Mouse (Mus musculus): ENCODE results near the gene Oma1. TPM values are rescaled to one million over a fixed set of nuclear protein-coding genes. Genes with fewer than 3 reads are reported as not detected.

Gene Oma1
- polyA plus RNA-seq, 1 experiment from 2014 or later = 12.1 TPM

DNA sequence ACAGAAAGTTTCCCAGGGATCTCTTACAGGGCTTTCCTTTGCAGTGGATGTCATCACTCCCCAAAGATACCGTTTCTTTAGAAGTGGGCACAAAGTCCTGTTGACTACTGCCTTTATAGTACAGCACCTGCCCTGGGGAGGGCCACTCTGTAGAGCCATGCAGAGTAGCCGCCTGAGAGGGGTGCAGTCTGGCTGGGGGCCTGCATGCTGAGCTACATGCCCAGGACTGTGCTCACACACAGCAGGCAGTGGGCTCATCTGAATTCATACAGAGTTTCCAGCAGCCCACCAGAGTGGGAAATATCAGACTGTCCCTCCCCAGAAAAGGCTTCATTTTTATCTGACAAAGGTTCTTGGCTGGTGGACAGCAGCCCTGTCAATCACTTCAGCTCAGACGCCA is 73.7 kb downstream of the Oma1 start:
- Histone ChIP-seq H3K4me1 (ENCODE audit: control insufficient read depth, insufficient read depth, low read length) (peaks cover 6% of the 10 kb centered on the region; the same call in 1 of the 2 replicates), H3K9me3 (replicated peaks; ENCODE audit: control insufficient read depth, low read length) (no peaks in the 10 kb centered on the region), H3K9ac (ENCODE audit: low read length) (no peak overlapping the region), H3K4me3 (ENCODE audit: low read depth, low read length) (no peak overlapping the region), H3K4me2 (ENCODE audit: low read length) (no peak overlapping the region), H3K27me3 (replicated peaks; ENCODE audit: control insufficient read depth, insufficient read depth, low read length) (no peaks in the 10 kb centered on the region), H3K27ac (ENCODE audit: low read depth, low read length) (no peak overlapping the region), H3K36me3 (ENCODE audit: control insufficient read depth, insufficient read depth, low read length) (no peaks in the 10 kb centered on the region)
- DNase-seq (ENCODE audit: low spot score) (peak; percentile 38), ATAC-seq (peak; percentile 73; the same call in 1 of the 2 replicates)
- 39% methylated on average over 3 of the region's 3 CpGs for WGBS

DNA sequence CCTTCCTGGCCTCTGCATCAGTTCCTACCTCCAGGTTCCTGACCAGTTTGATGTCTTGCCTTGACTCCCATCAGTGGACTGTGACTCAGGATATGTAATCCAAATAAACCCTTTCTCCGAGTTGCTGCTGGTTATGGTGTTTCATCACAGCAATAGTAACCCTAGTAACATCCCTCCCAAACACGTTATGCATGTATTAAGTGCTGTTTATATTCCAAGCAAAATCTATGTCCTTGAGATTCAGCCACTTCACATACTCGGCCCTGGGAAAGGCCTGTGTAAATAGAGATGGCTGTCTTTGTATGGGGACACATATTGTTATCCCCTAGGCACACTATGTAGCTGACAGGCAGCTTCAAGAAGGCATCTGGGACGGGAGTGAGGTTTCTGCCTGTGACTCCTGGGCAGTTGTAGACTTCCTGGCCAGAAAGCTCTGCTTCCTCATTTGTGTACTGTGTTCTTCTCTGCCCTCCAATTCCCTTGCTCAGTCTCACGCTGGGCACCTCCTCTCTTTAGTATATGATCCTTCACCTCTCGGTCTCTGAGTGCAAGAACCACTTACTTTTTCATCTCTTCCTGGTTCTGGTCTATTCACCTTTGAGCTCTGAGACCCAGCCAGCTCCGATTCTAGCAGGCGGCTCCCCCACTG is 75.0 kb downstream of the Oma1 start:
- H3K4me2 ChIP-seq (ENCODE audit: low read length) = no peak overlapping the region
- H3K4me1 ChIP-seq (ENCODE audit: control insufficient read depth, insufficient read depth, low read length) = peaks cover 6% of the 10 kb centered on the region; the same call in 1 of the 2 replicates
- WGBS = 73% methylated on average over 8 of the region's 8 CpGs
- H3K27me3 ChIP-seq (replicated peaks; ENCODE audit: control insufficient read depth, insufficient read depth, low read length) = no peaks in the 10 kb centered on the region
- no peak overlapping the region for H3K4me3 ChIP-seq (ENCODE audit: low read depth, low read length)
- no peak for ATAC-seq
- no peak overlapping the region for H3K9ac ChIP-seq (ENCODE audit: low read length)
- no peaks in the 10 kb centered on the region for H3K9me3 ChIP-seq (replicated peaks; ENCODE audit: control insufficient read depth, low read length)
- H3K27ac ChIP-seq (ENCODE audit: low read depth, low read length) = no peak overlapping the region
- H3K36me3 ChIP-seq (ENCODE audit: control insufficient read depth, insufficient read depth, low read length) = no peaks in the 10 kb centered on the region
- DNase-seq (ENCODE audit: low spot score) = no peak

DNA sequence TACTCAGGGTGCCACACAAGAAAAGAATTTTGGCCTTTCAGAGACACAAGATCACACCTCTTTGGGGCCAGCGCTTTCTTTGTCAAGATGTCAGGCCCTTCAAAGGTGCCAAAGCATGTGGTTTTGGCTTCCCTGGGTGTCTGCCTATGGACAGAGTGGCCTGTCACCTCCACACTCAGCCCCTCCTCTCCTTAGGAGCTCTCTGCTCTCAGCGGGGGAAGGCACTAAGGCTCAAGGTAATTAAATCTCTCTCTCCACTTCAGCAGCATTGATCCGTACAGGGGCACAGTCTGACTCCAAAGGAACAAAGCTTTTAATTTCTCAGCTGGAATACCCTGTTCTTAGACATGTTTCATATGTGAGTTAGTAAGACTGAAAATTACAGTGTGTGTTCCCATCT is 76.0 kb downstream of the Oma1 start:
- ATAC-seq = no peak

DNA sequence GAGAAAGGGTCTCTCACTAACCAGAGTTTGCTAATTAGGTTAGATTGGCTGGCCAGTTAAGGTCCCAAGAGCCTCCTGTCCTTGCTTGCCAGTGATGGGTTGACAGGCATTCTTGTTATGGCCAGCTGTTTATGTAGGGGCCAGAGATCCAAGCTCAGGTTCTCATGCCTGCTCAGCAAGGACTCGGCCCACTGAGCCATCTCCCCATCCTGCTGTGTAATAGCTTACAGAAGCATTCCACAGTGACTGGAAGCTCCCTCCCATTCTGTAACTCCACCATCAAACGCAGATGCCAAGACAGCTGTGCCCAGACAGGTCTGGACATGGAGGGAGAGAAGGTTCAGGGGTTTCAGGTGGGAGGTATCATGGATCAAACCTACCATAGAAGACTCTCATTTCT is 76.9 kb downstream of the Oma1 start:
- H3K4me1 ChIP-seq (ENCODE audit: control insufficient read depth, insufficient read depth, low read length) = peaks cover 6% of the 10 kb centered on the region; the same call in 1 of the 2 replicates
- ATAC-seq (no peak), DNase-seq (ENCODE audit: low spot score) (no peak)
- WGBS = 79% methylated on average over 2 of the region's 2 CpGs
- H3K4me2 ChIP-seq (ENCODE audit: low read length) = no peak overlapping the region
- H3K27ac ChIP-seq (ENCODE audit: low read depth, low read length) = no peak overlapping the region
- no peaks in the 10 kb centered on the region for H3K36me3 ChIP-seq (ENCODE audit: control insufficient read depth, insufficient read depth, low read length)
- no peak overlapping the region for H3K4me3 ChIP-seq (ENCODE audit: low read depth, low read length)
- no peaks in the 10 kb centered on the region for H3K9me3 ChIP-seq (replicated peaks; ENCODE audit: control insufficient read depth, low read length)
- no peak overlapping the region for H3K9ac ChIP-seq (ENCODE audit: low read length)
- no peaks in the 10 kb centered on the region for H3K27me3 ChIP-seq (replicated peaks; ENCODE audit: control insufficient read depth, insufficient read depth, low read length)

More for the DNA sequence above, 76.0 kb downstream of the Oma1 start:
- no peaks in the 10 kb centered on the region for H3K27me3 ChIP-seq (replicated peaks; ENCODE audit: control insufficient read depth, insufficient read depth, low read length)
- peak; percentile 47 for DNase-seq (ENCODE audit: low spot score)
- H3K4me3 ChIP-seq (ENCODE audit: low read depth, low read length) = no peak overlapping the region
- H3K4me1 ChIP-seq (ENCODE audit: control insufficient read depth, insufficient read depth, low read length) = peaks cover 6% of the 10 kb centered on the region; the same call in 1 of the 2 replicates
- no peaks in the 10 kb centered on the region for H3K9me3 ChIP-seq (replicated peaks; ENCODE audit: control insufficient read depth, low read length)
- no peaks in the 10 kb centered on the region for H3K36me3 ChIP-seq (ENCODE audit: control insufficient read depth, insufficient read depth, low read length)
- no peak overlapping the region for H3K9ac ChIP-seq (ENCODE audit: low read length)
- H3K27ac ChIP-seq (ENCODE audit: low read depth, low read length) = no peak overlapping the region
- no peak overlapping the region for H3K4me2 ChIP-seq (ENCODE audit: low read length)
- WGBS = 17% methylated on average over 3 of the region's 3 CpGs

DNA sequence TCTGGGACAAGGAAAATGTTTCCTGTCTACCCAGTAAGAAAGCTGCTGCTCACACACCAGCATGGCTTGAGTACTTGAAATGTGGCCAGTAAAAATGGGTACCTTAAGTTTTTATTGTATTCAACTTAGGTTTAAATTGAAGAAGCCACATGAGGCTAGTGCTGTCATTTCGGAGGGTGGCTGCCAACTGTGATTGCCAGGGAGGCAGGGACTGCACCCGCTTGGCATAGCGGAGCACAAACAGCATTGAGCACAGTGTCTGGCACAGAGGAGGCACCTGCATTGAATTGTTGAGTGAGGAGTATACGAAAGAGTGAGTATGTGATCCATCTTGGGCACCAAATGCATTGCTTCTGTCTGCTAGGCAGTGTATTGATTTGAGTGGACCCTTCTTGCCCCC is 81.5 kb downstream of the Oma1 start:
- H3K27me3 ChIP-seq (replicated peaks; ENCODE audit: control insufficient read depth, insufficient read depth, low read length) = no peaks in the 10 kb centered on the region
- H3K4me2 ChIP-seq (ENCODE audit: low read length) = no peak overlapping the region
- H3K9me3 ChIP-seq (replicated peaks; ENCODE audit: control insufficient read depth, low read length) = no peaks in the 10 kb centered on the region
- no peak overlapping the region for H3K9ac ChIP-seq (ENCODE audit: low read length)
- no peaks in the 10 kb centered on the region for H3K4me1 ChIP-seq (ENCODE audit: control insufficient read depth, insufficient read depth, low read length)
- 76% methylated on average over 4 of the region's 4 CpGs for WGBS
- DNase-seq (ENCODE audit: low spot score) (no peak), ATAC-seq (no peak)
- H3K4me3 ChIP-seq (ENCODE audit: low read depth, low read length) = no peak overlapping the region
- no peaks in the 10 kb centered on the region for H3K36me3 ChIP-seq (ENCODE audit: control insufficient read depth, insufficient read depth, low read length)
- no peak overlapping the region for H3K27ac ChIP-seq (ENCODE audit: low read depth, low read length)

DNA sequence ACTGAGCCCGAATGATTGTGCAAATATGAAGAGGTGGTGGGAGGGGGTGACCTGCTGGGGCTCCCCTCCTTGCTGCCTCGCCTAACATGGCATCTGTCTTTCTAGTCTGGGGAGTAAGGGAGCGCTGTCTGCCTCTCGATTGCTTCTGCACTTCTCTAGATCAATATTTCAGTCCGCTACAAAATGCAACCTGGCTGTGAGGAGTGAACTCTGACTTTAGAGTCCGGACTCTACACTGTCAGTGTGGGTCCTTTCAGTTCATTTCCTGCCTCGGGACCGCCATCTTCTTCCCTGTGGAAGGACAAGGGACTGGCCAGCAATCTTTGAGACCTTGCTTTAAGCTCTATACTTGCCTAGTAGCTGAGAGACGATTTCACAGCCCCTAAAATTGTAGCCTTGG is 82.3 kb downstream of the Oma1 start:
- Histone ChIP-seq H3K4me1 (ENCODE audit: control insufficient read depth, insufficient read depth, low read length) (no peaks in the 10 kb centered on the region), H3K9me3 (replicated peaks; ENCODE audit: control insufficient read depth, low read length) (no peaks in the 10 kb centered on the region), H3K4me2 (ENCODE audit: low read length) (no peak overlapping the region), H3K36me3 (ENCODE audit: control insufficient read depth, insufficient read depth, low read length) (no peaks in the 10 kb centered on the region), H3K27ac (ENCODE audit: low read depth, low read length) (no peak overlapping the region), H3K4me3 (ENCODE audit: low read depth, low read length) (no peak overlapping the region), H3K27me3 (replicated peaks; ENCODE audit: control insufficient read depth, insufficient read depth, low read length) (no peaks in the 10 kb centered on the region), H3K9ac (ENCODE audit: low read length) (no peak overlapping the region)
- DNase-seq (ENCODE audit: low spot score) (no peak), ATAC-seq (no peak)
- 80% methylated on average over 9 of the region's 9 CpGs for WGBS

DNA sequence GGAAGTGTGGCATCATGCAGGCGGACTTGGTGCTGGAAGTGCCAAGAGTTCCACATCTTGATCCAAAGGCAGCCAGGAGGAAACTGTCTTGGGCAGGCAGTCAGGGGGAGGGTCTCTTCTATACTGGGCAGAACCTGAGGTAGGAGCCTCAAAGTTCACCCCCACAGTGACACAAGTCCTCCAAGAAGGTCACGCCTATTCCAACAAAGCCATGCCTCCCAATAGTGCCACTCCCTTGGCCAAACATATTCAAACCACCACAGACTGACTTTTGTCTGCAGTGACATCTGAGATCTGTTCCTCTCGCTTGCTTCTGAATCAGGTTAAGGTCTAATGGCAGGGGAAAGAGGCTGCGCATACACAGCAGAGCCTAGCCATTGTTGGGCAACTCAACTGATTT is 83.3 kb downstream of the Oma1 start:
- 92% methylated on average over 4 of the region's 4 CpGs for WGBS
- H3K36me3 ChIP-seq (ENCODE audit: control insufficient read depth, insufficient read depth, low read length) = no peaks in the 10 kb centered on the region
- no peak overlapping the region for H3K4me2 ChIP-seq (ENCODE audit: low read length)
- H3K9ac ChIP-seq (ENCODE audit: low read length) = no peak overlapping the region
- ATAC-seq (no peak), DNase-seq (ENCODE audit: low spot score) (no peak)
- H3K4me3 ChIP-seq (ENCODE audit: low read depth, low read length) = no peak overlapping the region
- H3K27me3 ChIP-seq (replicated peaks; ENCODE audit: control insufficient read depth, insufficient read depth, low read length) = no peaks in the 10 kb centered on the region
- H3K27ac ChIP-seq (ENCODE audit: low read depth, low read length) = no peak overlapping the region
- no peaks in the 10 kb centered on the region for H3K4me1 ChIP-seq (ENCODE audit: control insufficient read depth, insufficient read depth, low read length)
- H3K9me3 ChIP-seq (replicated peaks; ENCODE audit: control insufficient read depth, low read length) = no peaks in the 10 kb centered on the region

DNA sequence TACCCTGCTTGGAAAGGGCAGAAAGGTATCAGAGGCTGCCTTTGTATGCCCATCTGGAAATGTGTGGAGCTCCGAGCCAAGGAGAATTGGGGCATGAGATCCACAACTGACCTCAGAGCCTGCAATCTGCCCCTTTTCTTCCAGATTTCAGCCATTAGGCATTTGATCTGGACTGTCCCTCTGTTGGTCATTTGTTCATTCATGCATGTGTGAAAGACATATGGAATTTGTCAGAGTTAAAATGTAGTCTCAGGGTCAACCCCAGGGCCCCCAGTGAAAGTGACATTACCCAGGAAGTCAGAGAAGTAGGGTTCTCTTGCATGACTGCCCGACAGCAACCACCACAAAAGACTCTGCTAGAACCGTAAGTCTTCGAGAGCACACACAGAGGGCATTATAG is 89.0 kb downstream of the Oma1 start:
- Histone ChIP-seq H3K27ac (ENCODE audit: low read depth, low read length) (no peak overlapping the region), H3K36me3 (ENCODE audit: control insufficient read depth, insufficient read depth, low read length) (no peaks in the 10 kb centered on the region), H3K4me3 (ENCODE audit: low read depth, low read length) (no peak overlapping the region), H3K9me3 (replicated peaks; ENCODE audit: control insufficient read depth, low read length) (no peaks in the 10 kb centered on the region), H3K4me1 (ENCODE audit: control insufficient read depth, insufficient read depth, low read length) (no peaks in the 10 kb centered on the region), H3K9ac (ENCODE audit: low read length) (no peak overlapping the region), H3K27me3 (replicated peaks; ENCODE audit: control insufficient read depth, insufficient read depth, low read length) (no peaks in the 10 kb centered on the region), H3K4me2 (ENCODE audit: low read length) (no peak overlapping the region)
- ATAC-seq (no peak), DNase-seq (ENCODE audit: low spot score) (no peak)
- 80% methylated on average over 4 of the region's 4 CpGs for WGBS

DNA sequence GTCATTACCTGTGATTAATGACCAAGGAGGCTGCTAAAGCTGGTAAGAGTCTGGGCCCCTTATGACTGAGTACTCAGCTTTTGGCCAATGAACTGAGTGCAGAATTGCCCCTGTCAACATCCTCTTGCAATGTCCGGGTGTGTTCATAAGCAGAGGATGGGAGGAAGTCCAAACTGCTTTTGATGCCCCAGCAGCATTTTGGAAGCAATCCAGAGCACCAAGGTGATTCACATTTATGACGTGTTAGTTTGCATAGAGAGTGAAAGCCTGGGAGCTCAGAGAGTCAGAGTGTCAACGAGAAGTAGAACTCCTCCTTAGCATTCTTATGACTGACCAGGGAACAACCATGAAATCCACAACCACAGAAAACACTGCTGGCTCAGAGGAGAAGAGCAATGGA is 91.7 kb downstream of the Oma1 start:
- Histone ChIP-seq H3K9ac (ENCODE audit: low read length) (no peak overlapping the region), H3K9me3 (replicated peaks; ENCODE audit: control insufficient read depth, low read length) (no peaks in the 10 kb centered on the region), H3K36me3 (ENCODE audit: control insufficient read depth, insufficient read depth, low read length) (no peaks in the 10 kb centered on the region), H3K4me3 (ENCODE audit: low read depth, low read length) (no peak overlapping the region), H3K27me3 (replicated peaks; ENCODE audit: control insufficient read depth, insufficient read depth, low read length) (no peaks in the 10 kb centered on the region), H3K4me1 (ENCODE audit: control insufficient read depth, insufficient read depth, low read length) (no peaks in the 10 kb centered on the region), H3K4me2 (ENCODE audit: low read length) (no peak overlapping the region), H3K27ac (ENCODE audit: low read depth, low read length) (no peak overlapping the region)
- ATAC-seq (no peak), DNase-seq (ENCODE audit: low spot score) (no peak)
- WGBS = 73% methylated on average over 3 of the region's 3 CpGs
